Mouse (Mus musculus) cerebellum, adult 2 months (tissue): ENCODE results near the gene Zfand6. TPM values are rescaled to one million over a fixed set of nuclear protein-coding genes. Genes with fewer than 3 reads are reported as not detected.
A peak's percentile ranks its signal among the peaks of the same experiment; 100 is the strongest.

ENCODE experiments used
- DNase-seq, 2 experiments: peaks; one replicate each; pipeline ENCODE4 v3.0.0; 2021
- H3K27ac ChIP-seq: fragments of 200-500 bp; 2 replicates; pipeline ENCODE4 v1.5.1; 2012; ENCODE audit warnings: low read length, control low read depth, inconsistent platforms; ENCODE audit not compliant: insufficient read depth
- H3K27me3 ChIP-seq: fragments of 200-500 bp; 2 replicates; pipeline ENCODE4 v1.6.1; 2012; ENCODE audit warnings: inconsistent platforms, mild to moderate bottlenecking, low read length, moderate library complexity; ENCODE audit not compliant: control insufficient read depth, insufficient read depth
- H3K4me1 ChIP-seq: fragments of 200-500 bp; 2 replicates; pipeline ENCODE4 v1.6.1; 2011; ENCODE audit warnings: low read length; ENCODE audit not compliant: control insufficient read depth, insufficient read depth
- H3K4me3 ChIP-seq: fragments of 200-500 bp; replicated peaks from 2 replicates; pipeline ENCODE3; 2011; ENCODE audit warnings: mild to moderate bottlenecking, low read depth, low read length, control low read depth; ENCODE audit not compliant: insufficient read depth
- CTCF ChIP-seq: fragments of 200-500 bp; IDR thresholded peaks from 2 replicates; pipeline ENCODE4 v1.5.1; 2011; ENCODE audit warnings: low read depth, mild to moderate bottlenecking, control low read depth, low read length, moderate library complexity, borderline replicate concordance; ENCODE audit not compliant: insufficient read depth
- POLR2A ChIP-seq: fragments of 200-500 bp; IDR thresholded peaks from 2 replicates; pipeline ENCODE4 v1.6.1; 2011; ENCODE audit warnings: low read length, control low read depth, borderline replicate concordance; ENCODE audit not compliant: insufficient read depth
- WGBS: fragments of 180-500 bp; shearing (Covaris S2); methylation state at CpG from one replicate; pipeline ENCODE4 v1.1.7; 2018; 5-methylcytosine and 5-hydroxymethylcytosine counted together
- polyA plus RNA-seq: library from polyadenylated mRNA; depleted of rRNA; stranded (reverse); fragments of >200 nt; gene quantifications from 2 replicates; pipeline ENCODE4 v1.2.3, GENCODE M21; 2012

Zfand6 gene
- polyA plus RNA-seq, 1 experiment: 88.9 TPM

DNA sequence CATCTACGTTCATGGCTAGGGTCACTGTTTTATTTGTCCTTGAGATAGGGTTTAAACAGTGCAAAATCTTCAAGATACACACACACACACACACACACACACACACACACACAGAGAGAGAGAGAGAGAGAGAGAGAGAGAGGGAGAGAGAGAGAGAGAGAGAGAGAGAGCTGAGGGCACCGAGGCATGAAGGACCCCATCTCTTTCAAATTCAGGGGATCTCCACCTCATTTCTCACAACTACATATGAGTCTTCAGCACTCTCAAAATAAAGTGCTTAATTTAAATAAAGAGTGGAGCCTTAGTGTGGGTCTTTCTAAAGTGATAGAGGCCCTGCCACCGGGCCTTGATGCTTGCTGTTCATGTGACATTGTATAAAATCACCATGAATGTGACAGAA lies 93.8 kb downstream of the Zfand6 start:
- DNase-seq: no peak
- no peak for TF ChIP-seq CTCF
- 98% methylated on average over 3 of the region's 3 CpGs for WGBS
- H3K4me1 ChIP-seq: peaks cover 8% of the 10 kb centered on the region
- no peaks in the 10 kb centered on the region for H3K27me3 ChIP-seq
- no peak overlapping the region for H3K4me3 ChIP-seq
- no peak overlapping the region for H3K27ac ChIP-seq

DNA sequence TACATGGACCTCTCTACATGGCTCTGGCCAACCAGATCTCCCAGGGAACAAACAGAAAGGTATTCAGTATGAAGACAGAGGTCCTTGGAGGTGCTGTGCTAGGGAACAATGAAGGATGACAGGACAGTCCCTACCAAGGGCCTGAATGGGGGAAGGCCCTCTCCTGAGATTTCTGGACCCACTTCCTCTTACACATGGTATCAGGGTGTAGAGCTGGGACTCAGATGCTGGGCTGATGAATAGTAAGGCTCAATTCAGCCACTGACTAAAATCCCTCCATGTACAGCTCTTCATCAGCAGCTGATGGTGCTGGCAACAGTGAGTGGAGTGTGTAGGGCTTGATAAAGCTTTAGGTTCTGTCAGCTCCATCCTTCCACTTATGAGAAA lies 94.8 kb downstream of the Zfand6 start:
- H3K27me3 ChIP-seq: no peaks in the 10 kb centered on the region
- DNase-seq: no peak
- peaks cover 8% of the 10 kb centered on the region for H3K4me1 ChIP-seq
- no peak overlapping the region for H3K4me3 ChIP-seq
- H3K27ac ChIP-seq: no peak overlapping the region
- TF ChIP-seq POLR2A (no peak), CTCF (no peak)

DNA sequence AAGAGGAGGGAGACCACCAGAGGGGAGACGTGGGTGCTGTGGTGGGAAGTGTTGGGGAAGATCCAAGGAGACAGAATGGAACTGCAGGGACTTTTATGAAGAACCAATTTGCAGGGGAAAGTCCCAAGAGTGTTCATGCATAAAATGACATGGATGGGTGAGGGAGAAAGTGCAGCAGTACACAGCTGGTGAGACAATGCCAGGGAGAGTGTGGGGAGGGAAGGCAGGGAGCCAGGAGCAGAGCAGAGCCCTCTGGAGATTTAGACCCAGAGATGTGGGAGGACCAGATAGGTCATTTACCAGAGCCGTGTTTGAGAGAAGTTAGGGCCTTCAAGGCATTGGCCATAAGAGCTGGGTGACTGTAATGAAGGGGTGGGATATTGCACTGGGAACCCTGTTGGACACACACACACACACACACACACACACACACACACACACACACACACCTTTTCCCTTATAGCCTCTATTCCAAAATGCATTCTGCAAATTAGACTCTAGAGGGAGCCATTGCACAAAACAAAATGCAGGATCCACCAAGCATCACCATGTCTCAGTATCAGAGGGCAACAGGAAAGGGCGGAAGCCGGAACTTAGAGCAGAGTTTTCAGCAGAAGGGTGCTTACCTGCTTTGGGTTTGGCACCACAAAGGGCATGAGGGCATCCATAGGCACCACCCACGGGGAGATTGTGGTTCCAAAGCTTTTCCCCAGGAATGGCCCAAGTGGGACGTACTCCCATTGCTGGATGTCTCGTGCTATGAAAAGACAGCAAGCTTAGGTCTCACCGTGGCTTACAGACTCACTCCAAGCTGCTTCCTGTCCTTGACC lies 95.5 kb downstream of the Zfand6 start:
- TF ChIP-seq POLR2A: no peak
- peak; percentile 73 for TF ChIP-seq CTCF
- no peak overlapping the region for H3K4me3 ChIP-seq
- 33% methylated on average over 8 of the region's 8 CpGs for WGBS
- no peak overlapping the region for H3K27ac ChIP-seq
- H3K4me1 ChIP-seq: peaks cover 8% of the 10 kb centered on the region
- H3K27me3 ChIP-seq: no peaks in the 10 kb centered on the region
- DNase-seq: peak; percentile 38 to 54

DNA sequence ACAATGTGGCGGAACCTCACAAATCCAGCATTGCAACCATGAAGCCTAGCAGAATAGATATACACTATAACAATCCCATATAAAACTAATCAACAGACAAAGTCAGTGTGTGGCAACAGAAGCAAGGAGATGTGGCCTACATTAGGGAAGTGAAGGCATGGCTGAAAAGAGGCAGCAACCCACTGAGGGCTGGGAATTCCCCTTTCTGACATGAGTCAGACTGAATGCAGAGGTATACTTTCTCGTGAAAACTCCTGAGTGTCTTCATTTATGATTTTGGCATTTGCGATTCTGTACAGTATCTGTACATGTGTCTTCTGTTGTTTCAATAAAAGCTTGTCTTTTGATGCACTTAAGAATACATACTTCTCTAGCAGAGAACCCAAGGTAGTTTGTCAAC lies 98.4 kb downstream of the Zfand6 start:
- TF ChIP-seq POLR2A: no peak
- TF ChIP-seq CTCF: no peak
- H3K27ac ChIP-seq: no peak overlapping the region
- 94% methylated on average over 3 of the region's 3 CpGs for WGBS
- no peaks in the 10 kb centered on the region for H3K4me1 ChIP-seq
- DNase-seq: no peak
- H3K27me3 ChIP-seq: no peaks in the 10 kb centered on the region
- no peak overlapping the region for H3K4me3 ChIP-seq

DNA sequence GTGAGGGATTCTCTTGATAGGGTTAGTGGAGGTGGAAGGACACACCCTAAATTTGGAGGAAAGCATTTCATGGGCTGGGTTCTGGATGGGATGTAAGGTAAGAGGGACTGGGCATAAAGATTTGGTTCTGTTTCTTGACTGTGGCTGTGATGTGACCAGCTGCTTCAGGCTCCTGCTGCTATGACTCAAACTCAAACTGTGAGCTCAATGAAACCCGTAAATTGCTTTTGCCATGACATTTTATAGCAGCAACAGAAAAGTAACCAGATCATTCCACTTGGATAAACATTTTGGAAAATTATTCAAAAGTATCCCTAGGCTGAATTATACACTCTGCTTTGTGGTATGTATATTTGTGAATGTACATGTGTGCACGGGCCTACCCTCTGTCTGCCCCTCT lies 99.1 kb downstream of the Zfand6 start:
- no peak for DNase-seq
- no peaks in the 10 kb centered on the region for H3K27me3 ChIP-seq
- WGBS: 80% methylated on average over 2 of the region's 2 CpGs
- no peak overlapping the region for H3K4me3 ChIP-seq
- no peaks in the 10 kb centered on the region for H3K4me1 ChIP-seq
- no peak for TF ChIP-seq POLR2A
- no peak for TF ChIP-seq CTCF
- H3K27ac ChIP-seq: no peak overlapping the region

DNA sequence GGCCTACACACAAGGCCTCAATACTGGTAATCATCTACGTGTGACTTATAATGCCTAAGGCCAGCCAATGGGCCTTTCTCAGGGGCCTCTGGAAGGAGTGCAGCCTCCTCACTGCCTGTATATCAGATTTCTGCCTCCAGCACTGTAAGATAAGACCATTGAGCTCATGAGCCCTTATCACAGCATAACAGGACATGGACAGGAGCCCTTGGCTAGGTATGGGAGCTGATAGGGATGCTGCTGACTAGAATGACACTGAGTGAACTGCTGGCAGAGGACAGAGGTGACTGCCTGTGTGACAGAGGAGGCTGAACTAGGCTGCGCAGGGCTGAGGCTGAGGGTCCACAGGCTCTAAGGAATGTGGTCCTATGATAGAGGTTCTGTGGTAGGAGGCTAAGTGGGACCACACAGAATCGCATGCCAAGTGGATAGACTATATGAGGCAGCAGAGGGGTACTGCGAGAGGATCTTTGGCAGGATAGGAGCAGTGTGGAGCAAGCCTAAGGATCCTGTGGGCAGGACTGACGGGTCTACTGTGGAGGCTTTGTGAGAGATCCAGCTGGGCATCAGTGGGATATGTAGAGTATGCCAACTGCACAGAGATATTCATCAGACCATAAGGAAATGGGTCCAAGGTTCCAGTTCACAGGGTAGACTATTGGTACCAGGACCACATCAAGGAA lies 102.5 kb downstream of the Zfand6 start:
- Histone ChIP-seq H3K4me1 (no peaks in the 10 kb centered on the region), H3K27me3 (no peaks in the 10 kb centered on the region), H3K27ac (no peak overlapping the region), H3K4me3 (no peak overlapping the region)
- DNase-seq: no peak
- 62% methylated on average over 5 of the region's 5 CpGs for WGBS
- TF ChIP-seq CTCF (no peak), POLR2A (no peak)

DNA sequence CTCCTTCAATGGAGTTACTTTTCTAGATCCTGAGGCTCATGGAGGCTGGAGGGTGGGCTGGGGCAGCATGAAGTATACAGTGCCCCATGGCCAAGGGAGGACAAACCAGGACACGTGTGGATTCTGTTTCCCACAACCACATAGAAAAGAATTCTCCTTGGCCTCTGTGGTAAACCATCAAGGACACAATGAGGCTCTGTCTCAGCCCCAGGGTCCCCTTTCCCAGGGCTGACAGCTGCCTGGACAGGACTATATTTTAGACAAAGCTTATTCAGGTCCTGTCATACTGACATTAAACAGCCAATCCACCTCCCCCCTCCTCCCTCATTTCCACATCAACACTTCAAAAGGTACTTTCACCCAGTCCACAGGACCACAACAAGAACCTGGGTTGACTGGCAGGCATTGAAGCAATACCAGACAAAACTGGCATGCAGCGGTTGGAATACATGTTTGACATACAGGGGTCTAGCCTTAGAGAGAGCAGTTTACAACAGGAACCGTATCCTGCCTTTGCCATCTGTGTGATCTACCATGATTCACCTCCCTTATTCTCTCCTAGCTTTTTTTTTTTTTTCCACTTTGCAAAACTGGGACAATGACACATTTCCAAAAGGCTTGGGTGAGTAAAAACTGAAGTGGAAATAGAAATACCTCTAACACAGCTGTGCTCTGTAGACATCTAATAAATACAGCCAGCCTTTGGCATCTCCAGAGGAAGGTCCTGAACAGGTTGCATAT lies 103.2 kb downstream of the Zfand6 start:
- no peak for DNase-seq
- 52% methylated on average over 3 of the region's 3 CpGs for WGBS
- no peak for TF ChIP-seq POLR2A
- no peak for TF ChIP-seq CTCF
- Histone ChIP-seq H3K4me3 (no peak overlapping the region), H3K4me1 (no peaks in the 10 kb centered on the region), H3K27ac (no peak overlapping the region), H3K27me3 (no peaks in the 10 kb centered on the region)
